Mouse (Mus musculus): ENCODE measurements around the gene Rcan2.
A peak's percentile ranks its signal among the peaks of the same experiment; 100 is the strongest.
"Not testable (repeated sequence)": the region's sequence is repeated elsewhere in the genome, so short reads cannot be mapped to it uniquely, and the experiment has no call there.

Rcan2 gene

GRCm38 (mm10) chr17:43801077-43801476 lies at the start of gene Rcan2:
Rcan2 (plus strand) TSS chr17:43801351.
- peak; percentile 61 for DNase-seq

- no peak for DNase-seq
These were observed 48.3 kb upstream of the Rcan2 start for GRCm38 (mm10) chr17:43752811-43753210.

GRCm38 (mm10) chr17:43754687-43755086 lies 46.5 kb upstream of the Rcan2 start:
- no peak for DNase-seq

- DNase-seq = no peak
These were observed 42.4 kb upstream of the Rcan2 start for GRCm38 (mm10) chr17:43758607-43759259.

- DNase-seq = no peak
These were observed 16.6 kb upstream of the Rcan2 start for GRCm38 (mm10) chr17:43784531-43784930.

- DNase-seq = no peak
These were observed 12.9 kb upstream of the Rcan2 start for GRCm38 (mm10) chr17:43788222-43788621.

- no peak for DNase-seq
These were observed 11.8 kb upstream of the Rcan2 start for GRCm38 (mm10) chr17:43789376-43789775.

- DNase-seq = no peak
These were observed 9.4 kb upstream of the Rcan2 start for GRCm38 (mm10) chr17:43791751-43792150.

GRCm38 (mm10) chr17:43794731-43795280 lies 6.3 kb upstream of the Rcan2 start:
- DNase-seq = no peak

- DNase-seq = peak; percentile 23
These were observed 633 bp downstream of the Rcan2 start for GRCm38 (mm10) chr17:43801595-43802373.

GRCm38 (mm10) chr17:43802414-43802813 lies 1.3 kb downstream of the Rcan2 start:
- DNase-seq = no peak

- DNase-seq = no peak
These were observed 2.0 kb downstream of the Rcan2 start for GRCm38 (mm10) chr17:43803111-43803510.

- DNase-seq = no peak
These were observed 2.6 kb downstream of the Rcan2 start for GRCm38 (mm10) chr17:43803764-43804163.

GRCm38 (mm10) chr17:43806841-43807240 lies 5.7 kb downstream of the Rcan2 start:
- DNase-seq = no peak

GRCm38 (mm10) chr17:43811453-43811852 lies 10.3 kb downstream of the Rcan2 start:
- no peak for DNase-seq

- DNase-seq = no peak
These were observed 14.2 kb downstream of the Rcan2 start for GRCm38 (mm10) chr17:43815376-43815775.

- DNase-seq = no peak
These were observed 15.3 kb downstream of the Rcan2 start for GRCm38 (mm10) chr17:43816480-43816879.

GRCm38 (mm10) chr17:43817171-43817570 lies 16.0 kb downstream of the Rcan2 start:
- DNase-seq = no peak

- DNase-seq = no peak
These were observed 17.2 kb downstream of the Rcan2 start for GRCm38 (mm10) chr17:43818390-43818789.

GRCm38 (mm10) chr17:43820904-43821303 lies 19.8 kb downstream of the Rcan2 start:
- DNase-seq = no peak

GRCm38 (mm10) chr17:43822207-43822606 lies 21.1 kb downstream of the Rcan2 start:
- DNase-seq = no peak

- no peak for DNase-seq
These were observed 21.5 kb downstream of the Rcan2 start for GRCm38 (mm10) chr17:43822630-43823029.

GRCm38 (mm10) chr17:43824781-43825410 lies 23.7 kb downstream of the Rcan2 start:
- DNase-seq = no peak

GRCm38 (mm10) chr17:43825411-43825785 lies 24.2 kb downstream of the Rcan2 start:
- not testable (repeated sequence) for DNase-seq
